Mouse (Mus musculus) frontal cortex, postnatal 14 days (tissue): Measurements from ENCODE around the gene Aatk.

Experiments used
- DNase-seq, 2 experiments: peaks; one replicate each; pipeline ENCODE4 v3.0.0; 2022; ENCODE audit warnings: low spot score in 2 of 2

Gene Aatk

DNA sequence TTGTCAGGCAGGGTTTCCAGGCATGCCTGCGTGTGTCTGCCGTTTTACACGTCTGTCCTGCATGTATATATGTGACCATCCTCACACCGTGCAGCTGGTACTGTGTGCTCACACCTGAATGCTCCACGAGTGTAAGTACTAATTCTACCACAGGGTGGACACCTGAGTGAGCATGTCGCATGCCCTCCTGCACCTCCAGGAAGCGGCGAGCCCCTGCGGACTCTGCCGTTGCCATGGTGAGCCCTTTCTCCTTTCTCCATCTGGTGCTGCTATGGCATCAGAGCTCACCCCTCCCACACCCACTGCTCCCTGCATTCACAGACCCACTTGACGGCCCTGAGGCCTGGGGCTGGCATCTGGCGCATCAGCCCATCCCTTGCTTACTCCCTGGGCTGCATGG is 24.1 kb downstream of the Aatk start:
- DNase-seq, result no peak

DNA sequence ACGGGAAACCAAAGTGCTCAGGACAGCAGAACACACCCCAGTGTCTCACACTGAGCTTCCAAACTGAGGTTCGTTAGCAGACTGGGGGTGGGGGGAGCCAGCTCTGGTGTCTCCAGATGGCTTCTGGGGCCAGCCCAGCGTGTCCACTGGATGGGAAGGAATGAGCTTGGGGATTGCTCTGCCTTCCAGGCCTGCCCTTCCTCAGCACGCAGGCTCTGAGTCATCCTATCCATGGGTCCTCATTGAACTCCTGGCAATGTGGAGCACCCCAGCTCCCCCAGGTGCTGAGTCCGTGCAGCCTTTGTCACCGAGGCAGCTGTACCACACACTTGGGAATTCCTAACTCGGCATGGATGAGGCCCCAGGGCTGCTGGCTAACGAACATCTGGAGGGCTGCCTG is 24.8 kb downstream of the Aatk start:
- no peak for DNase-seq

DNA sequence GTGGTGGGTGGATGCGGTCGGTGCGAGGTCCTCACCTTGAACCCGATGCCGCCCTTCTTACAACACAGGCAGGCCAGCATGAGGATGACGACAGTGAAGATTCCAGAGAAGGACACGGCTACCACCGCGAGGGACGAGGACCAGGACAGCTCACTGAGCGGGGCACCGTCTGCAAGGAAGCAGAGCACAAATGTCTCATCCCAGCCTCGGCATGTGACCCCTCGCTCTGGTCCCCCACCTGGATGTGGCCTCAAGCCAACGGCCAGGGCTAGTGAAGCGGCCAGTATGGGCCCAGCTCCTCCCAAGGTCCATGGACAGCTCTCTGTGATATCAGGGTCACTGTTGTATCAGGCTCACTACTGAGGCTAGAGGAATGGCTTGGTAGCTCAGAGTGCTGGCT is 25.6 kb downstream of the Aatk start:
- DNase-seq, result no peak

- no peak for DNase-seq
Measured at GRCm38 (mm10) chr11:120019542-120020440, 27.2 kb downstream of the Aatk start.

DNA sequence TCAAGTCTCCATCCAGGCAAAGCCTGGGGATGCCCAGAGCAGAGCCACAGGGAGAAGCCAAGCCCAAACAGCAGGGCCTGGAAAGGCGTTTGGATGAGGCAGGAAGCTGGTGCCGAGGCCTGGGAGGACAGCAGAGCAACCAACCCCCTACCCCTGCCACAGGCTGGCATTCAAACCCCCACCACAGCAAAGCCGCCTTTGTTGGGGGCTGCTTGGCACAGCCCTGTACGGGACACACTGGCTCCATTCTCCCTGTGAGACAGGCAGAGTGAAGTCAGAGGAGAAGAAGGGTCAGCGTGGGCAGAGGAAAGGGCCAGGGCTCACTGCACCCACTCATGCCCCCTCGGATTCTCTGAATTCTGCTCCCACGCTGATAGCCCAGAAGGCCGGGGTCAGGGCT is 30.0 kb downstream of the Aatk start:
- no peak for DNase-seq

DNA sequence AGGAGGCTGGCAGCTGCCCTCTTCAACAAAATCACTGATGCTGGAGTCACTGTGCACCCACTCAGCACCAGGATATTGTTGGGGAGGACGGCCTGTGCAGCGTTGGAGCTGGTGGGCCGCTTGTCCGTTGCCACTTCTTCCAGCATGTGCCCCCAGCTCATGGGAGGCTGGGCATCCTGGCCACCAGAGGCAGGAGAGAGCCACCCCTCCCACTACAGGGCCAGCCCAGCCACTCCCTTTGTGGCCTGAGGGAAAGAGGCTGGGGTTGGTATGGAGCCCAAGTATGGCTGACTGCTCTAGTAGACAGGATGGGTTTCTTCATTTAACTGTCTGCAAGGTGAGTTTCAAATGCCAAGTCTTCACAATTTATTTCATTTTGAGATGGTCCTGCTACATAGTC is 32.2 kb downstream of the Aatk start:
- DNase-seq, result no peak

DNA sequence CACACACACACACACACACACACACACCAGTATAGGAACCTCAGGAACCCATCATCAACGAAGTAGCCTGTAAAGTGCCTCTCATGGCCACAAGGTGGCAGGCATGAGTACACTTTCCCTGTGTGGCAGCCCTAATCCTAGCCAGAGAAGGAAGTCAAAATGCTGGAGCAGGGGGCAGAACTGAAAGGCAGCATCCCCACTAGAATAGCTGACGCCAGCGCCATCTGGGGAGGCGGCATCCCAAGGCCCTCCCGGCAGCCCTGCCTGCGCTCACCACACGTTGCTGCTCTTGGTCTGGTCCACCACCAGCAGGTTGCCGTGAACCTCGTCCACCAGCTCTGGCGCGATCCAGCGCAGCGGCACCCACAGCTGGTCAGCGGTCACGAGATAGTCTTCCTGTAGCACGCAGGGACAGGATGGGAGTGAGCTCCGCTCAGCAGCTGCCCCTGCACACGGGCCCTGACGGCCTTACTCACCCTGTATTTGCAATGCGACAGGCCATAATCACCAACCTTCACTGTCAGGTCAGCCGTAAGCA is 33.7 kb downstream of the Aatk start:
- DNase-seq, result peak; percentile 75 to 80

DNA sequence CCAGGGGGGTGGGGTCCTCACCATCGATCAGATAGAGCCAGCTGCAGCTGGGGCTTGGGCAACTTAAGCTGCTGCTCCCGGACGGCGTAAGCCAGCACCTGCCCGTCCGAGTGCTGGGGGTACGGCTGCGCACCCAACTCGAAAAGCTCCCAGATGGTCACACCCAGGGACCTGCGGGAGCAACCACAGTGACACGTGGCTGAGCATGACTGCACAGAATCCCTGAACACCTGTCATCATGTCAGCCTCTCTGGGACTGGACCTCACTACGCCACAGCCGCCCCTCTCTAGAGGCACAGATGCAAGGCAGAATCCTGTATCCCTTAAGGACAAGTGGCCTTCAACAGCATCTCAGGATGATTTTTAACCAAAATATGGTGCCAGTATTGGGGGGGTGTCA is 34.3 kb downstream of the Aatk start:
- no peak for DNase-seq

DNA sequence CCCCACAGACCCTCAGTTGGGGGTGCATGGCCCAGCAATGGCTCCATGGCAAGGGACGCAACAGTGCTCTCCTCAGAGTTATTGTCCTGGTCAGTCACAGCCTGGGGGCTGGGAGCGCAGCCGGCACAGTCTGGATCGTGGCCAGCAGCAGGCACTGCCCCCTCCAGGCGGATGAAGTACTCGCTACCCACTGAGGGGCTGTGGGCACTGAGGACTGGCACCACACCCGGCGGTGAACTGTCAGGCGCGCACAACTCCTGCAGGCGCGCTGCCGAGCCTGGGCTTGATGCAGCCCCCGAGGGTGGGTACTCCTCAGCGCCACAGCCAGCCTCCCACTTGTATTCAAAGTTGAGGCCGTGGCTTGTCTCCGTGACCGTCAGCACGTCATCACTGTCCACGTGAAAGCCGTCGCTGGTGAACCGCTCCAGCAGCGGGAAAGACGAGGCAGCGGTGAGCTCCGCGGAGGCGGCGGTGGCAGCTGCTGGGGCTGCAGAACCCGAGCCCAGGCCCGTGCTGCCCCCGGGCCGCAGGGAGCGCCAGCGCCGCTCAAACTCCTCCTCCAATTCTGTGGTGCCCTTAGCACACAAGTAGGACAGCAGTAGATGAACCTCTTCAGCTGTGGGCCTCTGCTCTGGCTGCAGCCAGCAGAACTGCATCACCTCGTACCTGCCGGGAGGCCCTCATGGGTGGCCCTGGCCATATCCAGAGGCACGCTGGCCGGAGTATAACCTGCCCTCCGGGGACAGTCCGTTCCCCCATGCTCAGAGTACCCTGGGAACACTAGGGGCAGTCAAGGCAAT is 35.0 kb downstream of the Aatk start:
- DNase-seq, result no peak

DNA sequence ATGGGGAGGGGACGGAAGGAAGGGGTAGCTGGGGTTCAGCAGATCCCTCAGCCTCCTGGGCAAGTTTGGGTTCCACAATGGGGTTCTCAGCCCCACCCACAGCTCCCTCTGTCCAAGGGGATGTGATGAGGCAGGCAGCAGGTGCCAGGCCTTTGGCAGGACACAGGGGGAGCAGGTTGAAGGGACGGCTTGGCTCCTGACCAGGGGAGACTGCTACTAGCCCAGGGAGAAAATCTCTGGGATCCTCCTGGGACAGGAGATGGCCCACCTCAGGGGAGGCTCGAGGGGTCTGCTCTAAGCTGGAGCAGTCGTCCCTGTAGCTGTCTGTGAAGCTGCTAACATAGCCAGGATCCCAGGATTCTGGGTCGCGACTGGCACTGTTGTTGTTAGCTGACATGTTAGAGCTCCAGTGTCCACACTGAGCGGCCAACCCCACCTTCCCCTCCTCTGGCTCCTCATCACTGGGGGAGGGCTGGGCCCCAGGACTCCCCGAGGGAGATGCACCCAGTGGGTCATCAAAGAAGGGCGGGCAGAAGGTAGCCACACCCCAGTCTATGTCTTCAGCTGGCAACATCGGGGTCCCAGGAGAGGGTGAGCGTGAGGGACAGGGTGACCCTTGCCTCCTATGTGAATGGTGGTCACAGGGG is 35.7 kb downstream of the Aatk start:
- no peak for DNase-seq

DNA sequence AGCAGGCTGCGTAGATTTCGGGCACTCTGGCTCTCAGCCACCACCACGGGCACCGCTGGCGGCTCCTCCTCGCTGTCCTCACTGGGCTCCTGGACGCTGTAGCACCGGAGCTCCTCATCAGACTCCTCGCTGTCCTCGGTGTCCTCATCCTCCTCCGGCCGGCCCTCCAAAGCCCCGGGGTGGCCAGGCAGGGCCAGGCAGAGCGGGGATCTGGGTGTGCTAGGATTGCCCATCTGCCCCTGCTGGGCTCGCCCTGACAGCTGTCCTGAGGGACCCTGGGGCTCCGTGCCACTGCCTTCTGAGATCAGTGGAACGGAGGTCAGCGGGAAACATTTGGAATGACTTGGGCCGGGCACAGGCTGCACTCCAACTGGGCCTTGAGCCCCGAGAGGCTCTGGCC is 37.0 kb downstream of the Aatk start:
- DNase-seq, result no peak

GRCm38 (mm10) chr11:120008956-120009355 is 38.0 kb downstream of the Aatk start:
- DNase-seq, result no peak

DNA sequence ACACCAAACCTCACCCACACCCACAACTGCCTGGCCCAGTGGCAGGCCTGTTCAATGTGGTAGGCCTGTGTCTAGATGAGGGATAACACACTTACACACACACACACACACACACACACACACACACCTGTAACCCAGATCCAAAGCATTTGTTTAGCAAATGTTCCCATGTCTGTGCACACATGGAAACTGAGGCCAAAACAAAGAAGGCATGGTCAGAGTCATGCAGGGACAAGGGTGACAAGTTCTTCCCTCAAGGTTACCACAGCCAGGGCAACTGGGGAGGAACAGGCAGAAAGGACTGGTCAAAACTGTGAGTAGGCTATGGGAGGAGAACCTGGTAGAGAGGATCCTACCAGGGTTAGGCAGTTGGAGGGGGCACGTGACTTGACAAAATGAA is 38.5 kb downstream of the Aatk start:
- no peak for DNase-seq

GRCm38 (mm10) chr11:120007496-120008080 is 39.4 kb downstream of the Aatk start:
- DNase-seq, result no peak

- no peak for DNase-seq
Measured at GRCm38 (mm10) chr11:120005434-120006317, 41.3 kb downstream of the Aatk start.

- no peak for DNase-seq
Measured at GRCm38 (mm10) chr11:120002634-120003220, 44.2 kb downstream of the Aatk start.

DNA sequence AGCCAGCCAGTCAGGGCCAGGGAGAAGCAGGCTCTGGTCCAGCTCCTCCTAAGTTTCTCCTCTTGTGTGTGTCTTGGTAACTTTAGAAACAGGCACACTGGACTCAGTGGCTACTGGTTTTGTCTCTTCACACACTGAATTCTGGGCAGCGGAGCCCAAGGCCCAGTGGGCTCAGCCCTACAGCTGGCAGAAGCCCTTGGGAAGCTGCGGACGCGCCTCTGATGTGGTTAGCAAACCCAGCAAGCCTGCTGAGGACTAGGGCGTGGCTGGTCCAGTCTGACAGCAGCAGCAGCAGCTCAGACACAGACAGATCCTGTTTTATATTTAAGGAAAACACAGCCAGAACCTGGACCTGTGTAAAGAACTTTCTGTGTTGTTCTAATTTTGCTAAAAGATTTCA is 44.9 kb downstream of the Aatk start:
- DNase-seq, result no peak

- no peak for DNase-seq
Measured at GRCm38 (mm10) chr11:119997351-119997750, 49.6 kb downstream of the Aatk start.

DNA sequence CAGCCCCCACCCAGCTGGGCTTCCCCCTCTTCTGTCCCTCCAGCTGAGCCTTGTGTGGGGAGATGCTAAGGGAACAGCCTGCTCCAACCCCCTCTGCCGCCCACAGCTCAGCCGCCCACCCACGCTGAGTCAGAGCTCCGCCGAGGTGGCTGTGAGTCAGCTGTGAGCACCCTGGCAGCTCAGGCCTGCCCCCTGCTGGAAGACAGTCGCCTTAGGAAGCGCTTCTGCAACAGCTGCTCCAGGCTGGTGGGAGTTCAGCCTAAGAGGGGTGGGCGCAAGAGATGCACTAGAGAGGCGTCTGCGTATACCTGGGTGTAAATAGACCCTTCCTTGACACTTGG is 55.7 kb downstream of the Aatk start:
- DNase-seq, result peak; percentile 87 to 91

GRCm38 (mm10) chr11:119990658-119991337 is 56.2 kb downstream of the Aatk start:
- no peak for DNase-seq
